Mouse (Mus musculus): ENCODE data around the gene Wbp1. TPM values are rescaled to one million over a fixed set of nuclear protein-coding genes. Genes with fewer than 3 reads are reported as not detected.
"Not testable (repeated sequence)": the region's sequence is repeated elsewhere in the genome, so short reads cannot be mapped to it uniquely, and the experiment has no call there.

The Wbp1 gene
- polyA plus RNA-seq (2015; fragmentation: Nextera tagmentation; extraction: Ambion mirVana) = 91.5 and 101 TPM in 2 replicates

DNA sequence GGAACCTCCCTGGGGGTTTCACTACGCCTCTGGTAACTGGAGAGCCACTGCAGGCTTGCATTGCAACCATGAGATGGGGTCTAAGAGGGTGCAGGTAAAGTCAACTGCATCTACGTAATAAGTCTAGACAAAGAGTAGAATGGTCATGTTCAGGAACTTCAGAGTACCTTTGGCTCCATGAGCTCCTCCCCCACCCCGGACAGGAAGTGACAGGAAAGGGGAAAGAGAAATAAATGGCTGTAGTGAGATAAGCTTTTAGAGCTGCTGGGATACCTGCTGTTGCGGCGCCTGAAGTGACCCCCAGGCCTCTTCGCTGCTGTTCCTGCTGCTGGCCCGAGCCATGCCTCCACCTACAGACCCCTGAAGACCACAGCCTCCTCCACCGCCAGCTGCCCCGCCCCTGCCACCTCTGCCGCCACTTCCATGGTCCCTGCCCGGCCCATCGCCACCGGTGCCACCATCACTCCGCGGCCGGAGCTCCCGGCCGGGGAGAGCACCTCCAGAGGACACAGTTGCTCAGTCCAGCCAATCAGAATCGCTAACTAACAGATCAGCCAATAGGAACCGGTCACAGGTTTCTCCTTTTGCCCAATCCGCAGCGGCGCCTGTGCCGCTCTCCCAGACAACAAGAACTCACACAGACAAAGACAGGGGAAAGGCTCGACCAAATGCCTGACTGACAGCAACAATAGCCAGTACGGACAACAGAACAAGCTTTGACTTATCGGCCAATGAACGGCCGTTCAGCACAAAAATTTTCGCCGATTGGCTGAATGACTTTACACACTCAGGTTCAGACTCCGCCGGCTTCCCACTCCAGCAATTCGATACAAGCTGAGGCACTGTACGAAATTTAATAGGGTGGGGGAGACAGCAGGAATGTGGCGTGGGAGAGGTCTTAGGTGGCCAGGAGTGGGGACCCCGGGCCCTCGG, at the start of gene Wbp1:
TSS of gene Wbp1 (minus strand) at position 630 of the 933 bp plus-strand sequence.
- Histone ChIP-seq H3K4me1 (peaks cover 53% of the 10 kb centered on the region), H3K27me3 (replicated peaks) (no peaks in the 10 kb centered on the region), H3K4me3 (replicated peaks) (peak within 1 kb of the TSS; percentile 59), H3K9me3 (no peaks in the 10 kb centered on the region), H3K27ac (peak within 1 kb of the TSS; percentile 98), H3K4me2 (peak within 1 kb of the TSS; percentile 97), H3K9ac (peak within 1 kb of the TSS; percentile 75), H3K36me3 (peaks cover 18% of the 10 kb centered on the region)
- under 1% methylated on average over 38 of the region's 38 CpGs for WGBS
- ATAC-seq (ENCODE audit: insufficient read depth, low FRiP score, low read depth) = peak; percentile 95

GRCm38 (mm10) chr6:83171063-83171462, 49.7 kb upstream of the Wbp1 start:
- Histone ChIP-seq H3K4me1 (peaks cover 12% of the 10 kb centered on the region), H3K27me3 (replicated peaks) (no peaks in the 10 kb centered on the region), H3K4me3 (replicated peaks) (no peak overlapping the region), H3K9me3 (no peaks in the 10 kb centered on the region), H3K36me3 (peaks cover 4% of the 10 kb centered on the region; the same call in 1 of the 2 replicates), H3K4me2 (no peak overlapping the region), H3K9ac (no peak overlapping the region), H3K27ac (no peak overlapping the region)
- 84% methylated on average over 5 of the region's 5 CpGs for WGBS
- ATAC-seq (ENCODE audit: insufficient read depth, low FRiP score, low read depth) = no peak

GRCm38 (mm10) chr6:83169872-83170271, 48.5 kb upstream of the Wbp1 start:
- Histone ChIP-seq H3K9me3 (no peaks in the 10 kb centered on the region), H3K4me1 (peaks cover 12% of the 10 kb centered on the region), H3K9ac (no peak overlapping the region), H3K4me3 (replicated peaks) (no peak overlapping the region), H3K27me3 (replicated peaks) (no peaks in the 10 kb centered on the region), H3K4me2 (no peak overlapping the region), H3K36me3 (peaks cover 4% of the 10 kb centered on the region; the same call in 1 of the 2 replicates), H3K27ac (no peak overlapping the region)
- ATAC-seq (ENCODE audit: insufficient read depth, low FRiP score, low read depth) = no peak
- WGBS = 65% methylated on average over 5 of the region's 5 CpGs

DNA sequence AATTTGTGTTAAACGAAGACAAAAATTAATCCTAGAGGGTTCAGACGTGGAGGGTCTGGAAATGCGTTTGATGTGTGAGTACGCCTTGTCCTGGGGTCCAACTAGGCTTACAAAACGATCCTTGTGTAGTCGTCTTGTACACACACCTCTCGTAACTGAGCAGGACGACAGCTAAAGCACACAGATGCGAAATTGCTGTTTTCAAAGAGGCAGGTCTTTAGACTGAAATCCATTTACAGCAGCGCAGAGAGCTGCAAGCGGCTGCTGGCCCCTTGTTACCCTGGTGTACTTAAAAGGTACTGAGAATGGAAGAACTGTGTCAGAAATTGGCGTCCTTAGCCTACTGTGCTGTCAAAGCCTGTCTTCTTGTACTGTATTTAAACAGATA, 44.9 kb upstream of the Wbp1 start:
- Histone ChIP-seq H3K9ac (peak overlapping the region; percentile 83), H3K4me3 (replicated peaks) (peak overlapping the region; percentile 97), H3K4me1 (peaks cover 26% of the 10 kb centered on the region), H3K27me3 (replicated peaks) (peaks cover 11% of the 10 kb centered on the region), H3K4me2 (peak overlapping the region; percentile 79), H3K9me3 (no peaks in the 10 kb centered on the region), H3K36me3 (no peaks in the 10 kb centered on the region), H3K27ac (peak overlapping the region; percentile 91)
- under 1% methylated on average over 12 of the region's 12 CpGs for WGBS
- ATAC-seq (ENCODE audit: insufficient read depth, low FRiP score, low read depth) = peak; percentile 5; the same call in 1 of the 2 replicates

GRCm38 (mm10) chr6:83165607-83166242, 44.4 kb upstream of the Wbp1 start, which contains the start of gene Dctn1:
TSS of gene Dctn1 (plus strand) at chr6:83165920.
- peak; percentile 85 for ATAC-seq (ENCODE audit: insufficient read depth, low FRiP score, low read depth)
- no peaks in the 10 kb centered on the region for H3K9me3 ChIP-seq
- H3K27me3 ChIP-seq (replicated peaks) = peaks cover 16% of the 10 kb centered on the region
- peak within 1 kb of the TSS; percentile 97 for H3K4me3 ChIP-seq (replicated peaks)
- H3K27ac ChIP-seq = peak within 1 kb of the TSS; percentile 91
- H3K4me2 ChIP-seq = peak within 1 kb of the TSS; percentile 79
- under 1% methylated on average over 57 of the region's 58 CpGs for WGBS
- H3K9ac ChIP-seq = peak within 1 kb of the TSS; percentile 83
- peaks cover 28% of the 10 kb centered on the region for H3K4me1 ChIP-seq
- no peaks in the 10 kb centered on the region for H3K36me3 ChIP-seq

DNA sequence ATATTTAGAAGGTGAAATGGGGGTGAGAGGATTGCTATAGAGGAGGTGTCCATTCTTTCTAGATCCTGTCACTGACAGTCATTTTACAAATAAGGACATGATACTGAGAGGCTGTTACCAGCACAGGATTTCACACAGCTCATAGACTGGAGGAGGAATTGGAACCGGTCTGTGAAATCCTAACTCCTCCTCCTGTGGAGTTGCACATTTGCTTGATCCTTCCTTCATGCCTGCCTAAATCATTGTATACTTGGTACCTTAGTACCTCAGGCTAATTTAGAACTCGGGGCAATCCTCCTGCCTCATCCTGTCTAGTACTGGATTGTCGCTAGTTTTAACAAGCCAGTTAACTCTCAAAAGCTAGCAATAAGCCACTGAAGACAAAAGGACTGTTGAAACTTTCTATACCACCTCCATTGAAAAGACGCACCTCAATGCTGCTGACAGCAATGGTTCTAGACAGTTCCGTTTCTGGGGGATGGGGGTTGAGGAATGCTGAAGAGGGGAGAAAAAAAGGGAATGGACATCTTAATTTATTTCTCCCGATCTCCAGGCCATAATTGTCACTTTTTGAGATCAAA, 43.8 kb upstream of the Wbp1 start:
- H3K27me3 ChIP-seq (replicated peaks) = peaks cover 19% of the 10 kb centered on the region
- 3% methylated on average over 6 of the region's 6 CpGs for WGBS
- H3K36me3 ChIP-seq = no peaks in the 10 kb centered on the region
- peak overlapping the region; percentile 79 for H3K4me2 ChIP-seq
- peak overlapping the region; percentile 97 for H3K4me3 ChIP-seq (replicated peaks)
- H3K27ac ChIP-seq = peak overlapping the region; percentile 71
- peaks cover 28% of the 10 kb centered on the region for H3K4me1 ChIP-seq
- peak overlapping the region; percentile 23; the same call in 1 of the 2 replicates for H3K9ac ChIP-seq
- peak; percentile 3; the same call in 1 of the 2 replicates for ATAC-seq (ENCODE audit: insufficient read depth, low FRiP score, low read depth)
- no peaks in the 10 kb centered on the region for H3K9me3 ChIP-seq

DNA sequence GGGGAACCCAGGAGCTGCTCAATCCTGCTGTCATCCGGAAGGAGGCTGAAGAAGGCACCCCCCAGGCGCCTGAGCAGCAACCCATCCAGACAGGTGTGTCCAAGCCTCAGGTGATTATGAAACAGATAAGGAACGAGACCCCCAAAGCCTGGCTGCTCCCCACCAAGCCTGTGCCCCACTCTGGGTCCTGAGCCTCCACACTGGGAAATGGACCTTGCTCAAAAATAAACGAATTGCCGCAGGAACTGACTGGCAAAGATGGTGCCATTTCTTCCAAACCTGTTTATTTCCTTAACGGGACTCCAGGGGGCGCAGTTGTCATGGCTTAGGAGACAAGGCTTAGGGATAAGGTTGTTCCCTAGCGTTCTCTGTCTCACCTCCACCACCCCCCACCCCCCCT, 41.3 kb upstream of the Wbp1 start:
- peak overlapping the region; percentile 89 for H3K4me2 ChIP-seq
- 0% methylated on average over 8 of the region's 8 CpGs for WGBS
- peaks cover 19% of the 10 kb centered on the region for H3K27me3 ChIP-seq (replicated peaks)
- ATAC-seq (ENCODE audit: insufficient read depth, low FRiP score, low read depth) = no peak
- no peak overlapping the region for H3K27ac ChIP-seq
- H3K9ac ChIP-seq = no peak overlapping the region
- no peaks in the 10 kb centered on the region for H3K9me3 ChIP-seq
- peak overlapping the region; percentile 43 for H3K4me3 ChIP-seq (replicated peaks)
- H3K36me3 ChIP-seq = no peaks in the 10 kb centered on the region
- H3K4me1 ChIP-seq = peaks cover 21% of the 10 kb centered on the region

DNA sequence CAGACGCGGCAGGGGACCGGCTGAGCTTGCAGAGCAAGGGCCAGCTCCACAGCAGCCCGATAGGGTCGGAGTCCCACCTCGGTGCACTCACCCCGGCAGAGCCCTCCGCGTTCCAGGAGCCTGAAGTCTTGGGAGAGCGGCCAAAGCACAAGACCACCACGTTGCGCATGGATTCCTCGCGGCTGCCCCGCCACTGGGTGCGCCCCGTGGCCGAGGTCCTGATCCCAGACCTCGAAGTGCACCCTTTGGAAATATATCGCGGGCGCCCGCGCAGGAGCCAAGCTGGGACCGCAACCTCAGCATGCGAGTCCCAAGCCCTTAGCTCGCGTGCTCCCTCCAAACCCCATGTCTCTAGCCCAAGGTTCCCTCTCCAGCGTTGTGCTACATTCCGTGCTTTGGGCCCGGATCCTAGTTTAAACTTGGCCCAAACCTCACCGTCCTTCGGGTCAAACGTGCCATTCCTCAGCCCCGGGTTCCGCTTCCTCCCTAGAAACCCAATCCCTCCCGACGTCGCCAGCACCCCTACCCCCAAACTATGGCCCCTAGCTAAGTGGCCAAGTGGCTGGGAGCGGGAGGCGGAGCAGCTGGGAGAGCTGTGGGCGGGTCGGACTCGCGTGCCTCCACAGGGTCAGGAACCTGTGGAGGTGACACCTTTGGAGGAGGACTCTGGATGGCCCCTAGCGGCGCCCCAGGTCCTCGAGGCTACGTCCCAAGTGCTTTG, 40.7 kb upstream of the Wbp1 start:
- Histone ChIP-seq H3K9me3 (no peaks in the 10 kb centered on the region), H3K4me2 (peak overlapping the region; percentile 89), H3K4me1 (peaks cover 19% of the 10 kb centered on the region), H3K36me3 (no peaks in the 10 kb centered on the region), H3K27ac (no peak overlapping the region), H3K4me3 (replicated peaks) (peak overlapping the region; percentile 43), H3K9ac (peak overlapping the region; percentile 25; the same call in 1 of the 2 replicates), H3K27me3 (replicated peaks) (peaks cover 19% of the 10 kb centered on the region)
- ATAC-seq (ENCODE audit: insufficient read depth, low FRiP score, low read depth) = no peak
- WGBS = 1% methylated on average over 49 of the region's 49 CpGs

DNA sequence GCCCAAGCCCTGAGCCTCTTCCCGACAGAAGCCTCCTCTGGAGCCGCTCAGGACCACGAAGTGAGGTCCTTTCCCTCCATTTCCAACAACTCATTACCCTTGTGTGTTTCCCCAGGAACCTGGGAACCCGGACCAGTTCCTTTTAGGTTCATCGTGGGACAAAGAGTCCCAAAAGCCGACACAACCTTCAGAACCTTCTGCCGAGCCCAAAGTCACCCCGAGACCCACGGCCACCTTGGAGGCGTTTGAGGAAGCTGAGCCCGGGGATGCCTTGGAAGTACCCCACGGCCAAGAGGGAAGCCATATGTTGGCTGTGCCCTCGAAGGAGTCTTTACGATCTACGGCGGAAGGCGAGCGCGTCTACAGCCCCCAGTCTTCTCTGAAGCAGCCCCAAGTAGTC, 40.1 kb upstream of the Wbp1 start:
- no peak for ATAC-seq (ENCODE audit: insufficient read depth, low FRiP score, low read depth)
- Histone ChIP-seq H3K4me2 (peak overlapping the region; percentile 89), H3K4me1 (peaks cover 18% of the 10 kb centered on the region), H3K27ac (no peak overlapping the region), H3K9ac (peak overlapping the region; percentile 25; the same call in 1 of the 2 replicates), H3K4me3 (replicated peaks) (peak overlapping the region; percentile 43), H3K27me3 (replicated peaks) (peaks cover 19% of the 10 kb centered on the region), H3K36me3 (no peaks in the 10 kb centered on the region), H3K9me3 (no peaks in the 10 kb centered on the region)
- WGBS = 13% methylated on average over 19 of the region's 19 CpGs

DNA sequence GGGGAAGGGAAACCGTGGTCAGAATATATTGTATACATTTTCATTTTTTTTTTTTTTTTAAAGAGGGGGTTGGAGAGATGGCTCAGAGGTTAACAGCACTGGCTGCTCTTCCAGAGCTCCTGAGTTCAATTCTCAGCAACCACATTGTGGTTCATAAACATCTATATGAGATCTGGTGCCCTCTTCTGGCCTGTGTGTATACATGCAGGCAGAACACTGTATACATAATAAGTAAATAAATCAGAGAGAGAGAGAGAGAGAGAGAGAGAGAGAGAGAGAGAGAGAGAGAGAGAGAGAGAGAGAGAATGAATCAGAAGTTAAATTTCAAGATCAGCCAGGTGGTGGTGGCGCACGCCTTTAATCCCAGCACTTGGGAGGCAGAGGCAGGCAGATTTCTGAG, 38.1 kb upstream of the Wbp1 start:
- H3K27ac ChIP-seq; ATAC-seq (ENCODE audit: insufficient read depth, low FRiP score, low read depth); H3K4me2 ChIP-seq; H3K9me3 ChIP-seq; H3K9ac ChIP-seq; H3K36me3 ChIP-seq; H3K4me3 ChIP-seq (replicated peaks): not testable (repeated sequence)
- 27% methylated on average over 3 of the region's 3 CpGs for WGBS
- Histone ChIP-seq H3K27me3 (replicated peaks) (peaks cover 19% of the 10 kb centered on the region), H3K4me1 (peaks cover 24% of the 10 kb centered on the region)

DNA sequence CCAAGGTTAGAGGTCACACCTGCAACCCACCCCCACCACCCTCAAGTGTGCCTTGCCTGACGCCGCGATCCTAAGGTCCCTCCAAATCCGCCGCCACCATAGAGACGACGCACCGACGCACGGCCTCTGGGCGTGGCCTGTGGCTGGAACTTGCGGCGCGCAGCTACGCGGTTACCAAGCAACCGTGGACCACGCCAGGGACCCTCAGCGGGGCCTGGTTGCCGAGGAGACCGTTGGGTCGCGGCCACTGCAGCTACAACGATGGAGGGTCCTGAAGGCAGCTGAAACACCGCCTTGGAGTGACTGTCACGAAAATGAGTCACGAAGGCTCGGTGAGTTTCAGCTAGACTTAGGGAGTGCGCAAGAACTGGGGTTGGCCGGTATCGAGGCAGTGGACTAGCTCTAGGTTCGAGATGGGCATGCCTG, 34.9 kb upstream of the Wbp1 start, which contains the start of the genes Wdr54 and 1700003E16Rik:
TSS of gene Wdr54 (minus strand) at position 139 of the 426 bp plus-strand sequence.
TSS of gene 1700003E16Rik (plus strand) at position 146 of the 426 bp plus-strand sequence.
- under 1% methylated on average over 32 of the region's 32 CpGs for WGBS
- Histone ChIP-seq H3K27me3 (replicated peaks) (peaks cover 9% of the 10 kb centered on the region), H3K27ac (no peak within 1 kb of the TSS), H3K9me3 (no peaks in the 10 kb centered on the region), H3K4me3 (replicated peaks) (peak within 1 kb of the TSS; percentile 55), H3K9ac (no peak within 1 kb of the TSS; the same call in 1 of the 2 replicates), H3K36me3 (0 out of 2 replicates have a peak, but pooled peaks cover 5% of the 10 kb centered on the region), H3K4me2 (peak within 1 kb of the TSS; percentile 92), H3K4me1 (peaks cover 10% of the 10 kb centered on the region; the same call in 1 of the 2 replicates)
- peak; percentile 65 for ATAC-seq (ENCODE audit: insufficient read depth, low FRiP score, low read depth)

Measured in stomach, embryonic 15.5 days (tissue).